Mouse (Mus musculus) adrenal gland, postnatal 25 days (tissue): ENCODE measurements around the gene Gng2. TPM values are rescaled to one million over a fixed set of nuclear protein-coding genes. Genes with fewer than 3 reads are reported as not detected.

ENCODE experiments used
- DNase-seq: peaks from one replicate; pipeline ENCODE4 v3.0.0; 2021; ENCODE audit warnings: mixed read lengths
- long read RNA-seq: library from polyadenylated mRNA; stranded (forward); transcript quantifications from one replicate; pipeline ENCODE4 v2.0.0, GENCODE M21; 2021
- total RNA-seq: library from RNA; stranded (reverse); gene quantifications from 2 replicates; pipeline ENCODE4 v1.2.3, GENCODE M21; 2021

Gng2 gene
- 24.6 and 36.2 TPM in 2 replicates for total RNA-seq
- long read RNA-seq, partial matches to known transcripts, result 0 of 6 reads
- long read RNA-seq, other reads (novel, unspliced or antisense), result 3 of 6 reads

- DNase-seq, result no peak
Observed at GRCm38 (mm10) chr14:19977271-19978024, at the start of gene Gng2. Gng2 (minus strand) TSS chr14:19977627.

- no peak for DNase-seq
Observed at GRCm38 (mm10) chr14:20024888-20025719, 47.7 kb upstream of the Gng2 start.

GRCm38 (mm10) chr14:20023939-20024338, 46.5 kb upstream of the Gng2 start:
- DNase-seq, result no peak

GRCm38 (mm10) chr14:20019486-20019885, 42.1 kb upstream of the Gng2 start:
- DNase-seq, result no peak

- DNase-seq, result no peak
Observed at GRCm38 (mm10) chr14:20012506-20013275, 35.3 kb upstream of the Gng2 start.

GRCm38 (mm10) chr14:20007446-20007845, 30.0 kb upstream of the Gng2 start:
- DNase-seq, result no peak

- no peak for DNase-seq
Observed at GRCm38 (mm10) chr14:20004777-20005289, 27.4 kb upstream of the Gng2 start.

GRCm38 (mm10) chr14:19996853-19997252, 19.4 kb upstream of the Gng2 start:
- no peak for DNase-seq

- DNase-seq, result no peak
Observed at GRCm38 (mm10) chr14:19995943-19996342, 18.5 kb upstream of the Gng2 start.

- no peak for DNase-seq
Observed at GRCm38 (mm10) chr14:19994068-19994467, 16.6 kb upstream of the Gng2 start.

GRCm38 (mm10) chr14:19993570-19993883, 16.1 kb upstream of the Gng2 start:
- no peak for DNase-seq

- DNase-seq, result no peak
Observed at GRCm38 (mm10) chr14:19992873-19993569, 15.6 kb upstream of the Gng2 start.

GRCm38 (mm10) chr14:19991861-19992260, 14.4 kb upstream of the Gng2 start:
- no peak for DNase-seq

- DNase-seq, result no peak
Observed at GRCm38 (mm10) chr14:19990436-19990993, 13.1 kb upstream of the Gng2 start.

- DNase-seq, result no peak
Observed at GRCm38 (mm10) chr14:19988410-19988809, 11.0 kb upstream of the Gng2 start.

GRCm38 (mm10) chr14:19987358-19987834, 10.0 kb upstream of the Gng2 start:
- peak; percentile 15 for DNase-seq

- peak; percentile 65 for DNase-seq
Observed at GRCm38 (mm10) chr14:19986614-19987357, 9.4 kb upstream of the Gng2 start.

GRCm38 (mm10) chr14:19985912-19986613, 8.6 kb upstream of the Gng2 start:
- no peak for DNase-seq

GRCm38 (mm10) chr14:19985107-19985911, 7.9 kb upstream of the Gng2 start:
- no peak for DNase-seq
